Mouse (Mus musculus) liver, postnatal 0 days (tissue): ENCODE measurements at regions not wholly inside any gene's neighbourhood (a gene's known extent, or its start where the extent isn't known, plus 50 kb on each side); places are given as distances from the start of the nearest gene placed in this dataset.

ENCODE experiments used
- ATAC-seq: fragments of 200-750 bp; cut with Nextera tagmentation; 2 replicates; pipeline ENCODE4 v1.8.0; 2017; ENCODE audit warnings: mild to moderate bottlenecking, moderate library complexity
- DNase-seq: peaks from one replicate; pipeline ENCODE4 v3.0.0-alpha.2; 2016
- H3K27ac ChIP-seq: fragments of 300-500 bp; sonication (generic); 2 replicates; pipeline ENCODE4 v1.5.1; 2014; ENCODE audit warnings: antibody characterized with exemption, moderate library complexity, mild to moderate bottlenecking, low read depth
- H3K27me3 ChIP-seq: fragments of 300-500 bp; sonication (generic); 2 replicates; pipeline ENCODE4 v1.6.1; 2014; ENCODE audit warnings: low read length, control low read depth, mixed read lengths; ENCODE audit not compliant: insufficient read depth
- H3K36me3 ChIP-seq: fragments of 300-500 bp; sonication (generic); replicated peaks from 2 replicates; pipeline ENCODE4 v1.6.1; 2014; ENCODE audit warnings: mild to moderate bottlenecking, control low read depth, low read length, moderate library complexity, mixed read lengths; ENCODE audit not compliant: insufficient read depth
- H3K4me1 ChIP-seq: fragments of 300-500 bp; sonication (generic); 2 replicates; pipeline ENCODE4 v1.6.1; 2014; ENCODE audit warnings: antibody characterized with exemption, mild to moderate bottlenecking, control low read depth; ENCODE audit not compliant: insufficient read depth
- H3K4me2 ChIP-seq: fragments of 300-500 bp; sonication (generic); 2 replicates; pipeline ENCODE4 v1.6.1; 2014; ENCODE audit warnings: low read depth, mild to moderate bottlenecking, low read length, moderate library complexity, mixed read lengths
- H3K4me3 ChIP-seq: fragments of 300-500 bp; sonication (generic); 2 replicates; pipeline ENCODE4 v1.5.1; 2014; ENCODE audit warnings: low read depth, low read length
- H3K9ac ChIP-seq: fragments of 300-500 bp; sonication (generic); replicated peaks from 2 replicates; pipeline ENCODE4 v1.6.1; 2014; ENCODE audit warnings: mild to moderate bottlenecking, moderate library complexity
- H3K9me3 ChIP-seq: fragments of 300-500 bp; sonication (generic); 2 replicates; pipeline ENCODE4 v1.6.1; 2016; ENCODE audit warnings: mild to moderate bottlenecking, control low read depth, low read length, mixed read lengths
- CTCF ChIP-seq: sonication (generic); IDR thresholded peaks from 2 replicates; pipeline ENCODE4 v1.5.1; 2016; ENCODE audit warnings: antibody characterized with exemption, low read depth
- EP300 ChIP-seq: IDR thresholded peaks from 2 replicates; pipeline ENCODE4 v1.6.1; 2016; ENCODE audit warnings: antibody characterized with exemption, low read depth, mild to moderate bottlenecking
- WGBS: fragments of 180-500 bp; shearing (Covaris S2); extraction: QIAGEN DNeasy Blood & Tissue Kit; methylation state at CpG from one replicate; pipeline ENCODE4 v1.1.7; 2014; ENCODE audit not compliant: insufficient replicate concordance; 5-methylcytosine and 5-hydroxymethylcytosine counted together

GRCm38 (mm10) chr8:10754232-10754985 is 253.8 kb downstream of the Irs2 start:
- H3K27me3 ChIP-seq: no peaks in the 10 kb centered on the region
- WGBS: 68% methylated on average over 13 of the region's 13 CpGs
- H3K36me3 ChIP-seq: no peaks in the 10 kb centered on the region
- peak; percentile 62; the same call in 1 of the 2 replicates for ATAC-seq
- H3K27ac ChIP-seq: no peak overlapping the region
- no peak overlapping the region for H3K4me3 ChIP-seq
- no peaks in the 10 kb centered on the region; the same call in 1 of the 2 replicates for H3K4me1 ChIP-seq
- TF ChIP-seq EP300: no peak
- no peak for TF ChIP-seq CTCF
- peak overlapping the region; percentile 24; the same call in 1 of the 2 replicates for H3K4me2 ChIP-seq
- H3K9me3 ChIP-seq: no peaks in the 10 kb centered on the region
- H3K9ac ChIP-seq: no peak overlapping the region
- no peak for DNase-seq

DNA sequence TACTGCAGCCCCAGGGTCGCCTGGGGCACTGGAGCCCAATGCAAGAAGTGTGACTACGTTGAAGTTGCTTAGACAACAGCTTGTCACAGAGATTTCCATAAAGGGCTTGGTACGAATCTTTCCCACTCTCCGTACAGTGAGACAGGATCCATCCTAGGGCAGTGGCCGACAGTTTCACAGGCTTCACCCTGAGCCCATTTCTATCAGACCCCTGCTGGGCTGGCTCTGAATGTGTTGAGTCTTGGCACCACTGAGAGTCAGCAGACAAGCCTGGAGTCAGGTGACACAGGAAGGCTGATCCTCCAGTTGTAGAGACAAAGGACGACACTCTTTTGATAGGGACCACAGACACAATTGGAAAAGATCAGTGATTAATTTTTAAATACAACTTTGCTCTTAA is 255.2 kb downstream of the Irs2 start:
- H3K4me3 ChIP-seq: no peak overlapping the region
- 62% methylated on average over 6 of the region's 6 CpGs for WGBS
- no peak overlapping the region for H3K9ac ChIP-seq
- DNase-seq: no peak
- no peaks in the 10 kb centered on the region for H3K27me3 ChIP-seq
- H3K4me2 ChIP-seq: no peak overlapping the region
- no peak for ATAC-seq
- no peaks in the 10 kb centered on the region for H3K9me3 ChIP-seq
- no peak overlapping the region for H3K27ac ChIP-seq
- TF ChIP-seq EP300 (no peak), CTCF (no peak)
- no peaks in the 10 kb centered on the region; the same call in 1 of the 2 replicates for H3K4me1 ChIP-seq
- H3K36me3 ChIP-seq: no peaks in the 10 kb centered on the region

- DNase-seq (no peak), ATAC-seq (no peak)
- Histone ChIP-seq H3K36me3 (no peaks in the 10 kb centered on the region), H3K4me1 (no peaks in the 10 kb centered on the region), H3K27me3 (no peaks in the 10 kb centered on the region), H3K27ac (no peak overlapping the region), H3K9ac (no peak overlapping the region), H3K9me3 (no peaks in the 10 kb centered on the region), H3K4me2 (no peak overlapping the region), H3K4me3 (no peak overlapping the region)
- TF ChIP-seq EP300: no peak
- no peak for TF ChIP-seq CTCF
- 75% methylated on average over 2 of the region's 2 CpGs for WGBS
Measured at GRCm38 (mm10) chr8:10747150-10747549, 261.1 kb downstream of the Irs2 start.

GRCm38 (mm10) chr8:10743241-10743640 is 265.0 kb downstream of the Irs2 start:
- Histone ChIP-seq H3K4me3 (no peak overlapping the region), H3K27ac (no peak overlapping the region), H3K4me2 (no peak overlapping the region), H3K9me3 (no peaks in the 10 kb centered on the region), H3K9ac (no peak overlapping the region), H3K36me3 (no peaks in the 10 kb centered on the region), H3K27me3 (no peaks in the 10 kb centered on the region), H3K4me1 (no peaks in the 10 kb centered on the region)
- DNase-seq: no peak
- 74% methylated on average over 6 of the region's 6 CpGs for WGBS
- ATAC-seq: no peak
- TF ChIP-seq EP300: no peak

DNA sequence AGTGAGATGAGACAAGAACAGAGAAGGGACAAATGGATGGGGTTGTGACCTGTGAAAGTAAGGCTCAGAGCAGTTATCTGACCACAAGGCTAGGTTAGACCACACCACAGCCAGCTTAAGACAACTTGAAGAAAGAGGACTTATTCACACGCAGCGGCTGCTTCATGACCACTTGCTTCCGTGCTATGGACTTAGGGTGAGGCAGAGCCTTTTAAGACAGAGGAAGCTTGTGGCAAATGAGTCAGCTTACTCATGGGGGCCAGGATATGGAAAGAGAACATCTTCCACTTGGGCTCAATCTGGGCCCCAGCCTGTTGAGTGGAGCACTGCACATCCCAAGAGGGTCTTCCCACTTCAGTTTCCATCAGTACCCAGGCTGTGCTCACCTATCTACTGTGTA is 267.4 kb downstream of the Irs2 start:
- ATAC-seq: no peak

DNA sequence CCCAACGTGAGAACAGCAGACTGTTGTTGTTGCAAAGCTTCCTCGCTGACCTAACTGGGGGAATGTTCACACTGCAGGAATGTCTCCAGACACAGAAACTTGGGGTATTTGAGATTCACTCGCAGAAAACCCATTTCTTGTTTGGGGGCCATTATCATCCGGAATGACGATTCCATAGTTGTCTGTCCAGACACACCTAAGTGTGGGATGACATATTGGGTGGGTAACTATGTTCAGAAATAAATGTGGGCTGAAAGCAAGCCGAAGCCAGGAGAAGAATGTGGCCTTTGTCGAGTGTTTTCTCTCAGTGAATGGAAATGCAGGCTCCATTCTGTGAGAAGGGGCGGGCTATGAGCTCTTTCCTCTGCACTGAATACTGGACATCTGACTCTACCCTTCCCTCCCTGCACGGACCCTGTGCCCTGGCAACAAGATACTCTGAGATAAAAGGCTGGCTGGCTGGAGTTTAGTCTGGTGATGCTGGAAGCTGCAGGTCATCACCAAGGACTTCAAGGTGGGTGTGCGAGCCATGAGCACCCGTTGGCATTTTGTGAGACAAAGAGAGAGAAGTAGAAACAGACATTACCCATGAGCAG is 269.7 kb downstream of the Irs2 start:
- ATAC-seq (no peak), DNase-seq (no peak)
- H3K4me3 ChIP-seq: no peak overlapping the region
- H3K9me3 ChIP-seq: no peaks in the 10 kb centered on the region
- TF ChIP-seq CTCF: no peak
- no peak for TF ChIP-seq EP300
- no peak overlapping the region for H3K27ac ChIP-seq
- H3K4me2 ChIP-seq: no peak overlapping the region
- no peak overlapping the region for H3K9ac ChIP-seq
- 65% methylated on average over 11 of the region's 11 CpGs for WGBS
- H3K4me1 ChIP-seq: no peaks in the 10 kb centered on the region
- H3K36me3 ChIP-seq: no peaks in the 10 kb centered on the region
- H3K27me3 ChIP-seq: no peaks in the 10 kb centered on the region

More for the DNA sequence above, 267.4 kb downstream of the Irs2 start:
- Histone ChIP-seq H3K4me3 (no peak overlapping the region), H3K27me3 (no peaks in the 10 kb centered on the region), H3K9ac (no peak overlapping the region), H3K4me1 (no peaks in the 10 kb centered on the region), H3K4me2 (no peak overlapping the region), H3K9me3 (no peaks in the 10 kb centered on the region), H3K27ac (no peak overlapping the region), H3K36me3 (no peaks in the 10 kb centered on the region)
- TF ChIP-seq CTCF (no peak), EP300 (no peak)
- 59% methylated on average over 3 of the region's 3 CpGs for WGBS
- DNase-seq: no peak
